Mouse (Mus musculus): Measurements from ENCODE around the gene Pemt. TPM values are rescaled to one million over a fixed set of nuclear protein-coding genes. Genes with fewer than 3 reads are reported as not detected.

Pemt gene
- polyA plus RNA-seq, 1 experiment = 5.8 TPM

DNA sequence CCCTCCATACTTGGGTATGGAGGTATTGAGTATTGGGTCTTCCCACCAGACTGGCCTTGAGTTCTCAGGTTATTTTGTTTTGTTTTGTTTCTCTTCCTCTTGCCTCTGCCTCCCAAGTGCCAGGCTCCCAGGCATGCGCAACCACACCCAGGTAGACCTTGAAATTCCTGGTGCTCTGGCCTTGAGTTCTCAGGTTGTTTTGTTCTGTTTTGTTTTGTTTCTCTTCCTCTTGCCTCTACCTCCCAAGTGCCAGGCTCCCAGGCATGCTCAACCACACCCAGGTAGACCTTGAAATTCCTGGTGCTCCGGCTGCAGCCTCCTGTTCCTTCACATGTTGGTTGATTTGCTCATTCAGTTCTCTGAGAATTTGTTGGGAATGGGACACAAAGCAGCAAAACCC lies 13.7 kb upstream of the Pemt start:
- Histone ChIP-seq H3K4me1 (ENCODE audit: control insufficient read depth, insufficient read depth, low read length) (no peaks in the 10 kb centered on the region), H3K4me3 (ENCODE audit: insufficient read depth, low read length) (no peak overlapping the region), H3K27ac (ENCODE audit: insufficient read depth, low read length) (no peak overlapping the region)
- TF ChIP-seq CTCF (IDR thresholded peaks at IDR 0.05; ENCODE audit: borderline replicate concordance, insufficient read depth, low read length) (no peak), POLR2A (IDR thresholded peaks at IDR 0.05; ENCODE audit: low read depth, low read length) (no peak)

GRCm38 (mm10) chr11:60058441-60058840 lies 12.2 kb upstream of the Pemt start:
- Histone ChIP-seq H3K27ac (ENCODE audit: insufficient read depth, low read length) (no peak overlapping the region), H3K4me3 (ENCODE audit: insufficient read depth, low read length) (no peak overlapping the region), H3K4me1 (ENCODE audit: control insufficient read depth, insufficient read depth, low read length) (no peaks in the 10 kb centered on the region)
- TF ChIP-seq POLR2A (IDR thresholded peaks at IDR 0.05; ENCODE audit: low read depth, low read length) (no peak), CTCF (IDR thresholded peaks at IDR 0.05; ENCODE audit: borderline replicate concordance, insufficient read depth, low read length) (no peak)

DNA sequence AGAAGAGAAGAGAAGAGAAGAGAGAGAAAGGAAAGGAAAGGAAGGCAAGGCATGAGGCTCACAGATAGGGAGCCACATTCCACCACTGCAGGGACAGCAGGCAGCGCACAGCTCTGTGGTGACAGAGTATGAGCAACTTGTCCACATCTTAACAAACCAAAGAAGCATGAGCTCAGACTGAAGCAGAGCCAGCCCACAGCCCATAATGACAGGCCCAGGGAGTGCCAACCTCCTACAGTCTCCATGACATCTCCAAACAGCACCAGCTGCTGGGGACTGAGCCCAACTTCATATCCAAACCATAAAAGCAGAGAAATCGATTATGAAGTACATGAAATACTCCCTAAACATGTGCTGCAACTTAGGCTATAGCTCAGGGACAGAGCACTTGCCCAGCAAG lies 11.7 kb upstream of the Pemt start:
- Histone ChIP-seq H3K4me3 (ENCODE audit: insufficient read depth, low read length) (no peak overlapping the region), H3K4me1 (ENCODE audit: control insufficient read depth, insufficient read depth, low read length) (no peaks in the 10 kb centered on the region), H3K27ac (ENCODE audit: insufficient read depth, low read length) (no peak overlapping the region)
- TF ChIP-seq CTCF (IDR thresholded peaks at IDR 0.05; ENCODE audit: borderline replicate concordance, insufficient read depth, low read length) (no peak), POLR2A (IDR thresholded peaks at IDR 0.05; ENCODE audit: low read depth, low read length) (no peak)

DNA sequence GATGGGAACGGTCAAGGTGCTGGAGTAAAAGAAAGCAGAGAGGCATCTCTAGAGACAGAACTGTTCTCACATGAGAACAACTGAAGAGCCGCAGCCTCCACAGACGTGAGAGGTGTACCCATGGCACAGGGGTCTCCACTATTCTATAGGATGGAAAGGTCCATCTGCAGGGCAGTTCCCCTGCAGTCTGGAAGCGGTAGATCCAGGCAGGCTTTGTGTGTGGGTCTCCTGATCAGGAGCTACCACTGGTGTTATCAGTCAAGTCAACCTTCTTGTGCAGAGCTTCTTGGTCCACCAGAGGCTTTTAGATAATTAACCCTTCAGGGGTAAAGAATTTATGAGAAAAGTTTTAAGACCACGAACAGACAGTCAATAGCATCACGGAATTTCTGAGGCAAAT lies 10.2 kb upstream of the Pemt start:
- Histone ChIP-seq H3K27ac (ENCODE audit: insufficient read depth, low read length) (no peak overlapping the region), H3K4me3 (ENCODE audit: insufficient read depth, low read length) (no peak overlapping the region), H3K4me1 (ENCODE audit: control insufficient read depth, insufficient read depth, low read length) (no peaks in the 10 kb centered on the region)
- TF ChIP-seq CTCF (IDR thresholded peaks at IDR 0.05; ENCODE audit: borderline replicate concordance, insufficient read depth, low read length) (no peak), POLR2A (IDR thresholded peaks at IDR 0.05; ENCODE audit: low read depth, low read length) (no peak)

GRCm38 (mm10) chr11:60048841-60049240 lies 2.6 kb upstream of the Pemt start:
- no peaks in the 10 kb centered on the region for H3K4me1 ChIP-seq (ENCODE audit: control insufficient read depth, insufficient read depth, low read length)
- H3K4me3 ChIP-seq (ENCODE audit: insufficient read depth, low read length) = no peak overlapping the region
- H3K27ac ChIP-seq (ENCODE audit: insufficient read depth, low read length) = no peak overlapping the region
- no peak for TF ChIP-seq CTCF (IDR thresholded peaks at IDR 0.05; ENCODE audit: borderline replicate concordance, insufficient read depth, low read length)
- TF ChIP-seq POLR2A (IDR thresholded peaks at IDR 0.05; ENCODE audit: low read depth, low read length) = no peak

GRCm38 (mm10) chr11:60045676-60046057 lies 622 bp downstream of the Pemt start:
- no peaks in the 10 kb centered on the region for H3K4me1 ChIP-seq (ENCODE audit: control insufficient read depth, insufficient read depth, low read length)
- H3K4me3 ChIP-seq (ENCODE audit: insufficient read depth, low read length) = peak overlapping the region; percentile 51
- no peak overlapping the region for H3K27ac ChIP-seq (ENCODE audit: insufficient read depth, low read length)
- TF ChIP-seq CTCF (IDR thresholded peaks at IDR 0.05; ENCODE audit: borderline replicate concordance, insufficient read depth, low read length) = no peak
- no peak for TF ChIP-seq POLR2A (IDR thresholded peaks at IDR 0.05; ENCODE audit: low read depth, low read length)

DNA sequence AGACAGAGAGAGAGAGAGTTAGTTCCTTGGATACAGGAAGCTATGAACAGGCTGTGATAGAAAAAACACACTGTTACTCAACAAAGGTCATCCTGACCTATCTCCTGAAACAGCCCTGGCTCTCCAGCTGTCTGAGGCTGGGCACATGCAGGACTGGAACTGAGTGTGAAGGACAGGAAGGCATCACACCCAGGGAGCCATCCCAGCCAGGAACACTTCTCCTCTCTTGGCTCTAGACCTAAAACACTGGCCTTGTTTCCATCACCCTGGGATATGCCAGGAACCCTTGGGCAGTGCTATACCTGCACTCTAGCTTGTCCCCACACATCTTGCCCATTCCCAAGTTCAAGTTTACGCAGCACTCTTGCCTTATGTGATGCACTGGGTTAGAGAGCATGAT lies 1.5 kb downstream of the Pemt start:
- H3K4me3 ChIP-seq (ENCODE audit: insufficient read depth, low read length) = no peak overlapping the region
- no peak overlapping the region for H3K27ac ChIP-seq (ENCODE audit: insufficient read depth, low read length)
- no peaks in the 10 kb centered on the region for H3K4me1 ChIP-seq (ENCODE audit: control insufficient read depth, insufficient read depth, low read length)
- TF ChIP-seq CTCF (IDR thresholded peaks at IDR 0.05; ENCODE audit: borderline replicate concordance, insufficient read depth, low read length) (no peak), POLR2A (IDR thresholded peaks at IDR 0.05; ENCODE audit: low read depth, low read length) (no peak)

GRCm38 (mm10) chr11:60042277-60042676 lies 4.0 kb downstream of the Pemt start:
- TF ChIP-seq CTCF (IDR thresholded peaks at IDR 0.05; ENCODE audit: borderline replicate concordance, insufficient read depth, low read length) (no peak), POLR2A (IDR thresholded peaks at IDR 0.05; ENCODE audit: low read depth, low read length) (no peak)
- no peak overlapping the region for H3K27ac ChIP-seq (ENCODE audit: insufficient read depth, low read length)
- no peak overlapping the region for H3K4me3 ChIP-seq (ENCODE audit: insufficient read depth, low read length)
- no peaks in the 10 kb centered on the region for H3K4me1 ChIP-seq (ENCODE audit: control insufficient read depth, insufficient read depth, low read length)

DNA sequence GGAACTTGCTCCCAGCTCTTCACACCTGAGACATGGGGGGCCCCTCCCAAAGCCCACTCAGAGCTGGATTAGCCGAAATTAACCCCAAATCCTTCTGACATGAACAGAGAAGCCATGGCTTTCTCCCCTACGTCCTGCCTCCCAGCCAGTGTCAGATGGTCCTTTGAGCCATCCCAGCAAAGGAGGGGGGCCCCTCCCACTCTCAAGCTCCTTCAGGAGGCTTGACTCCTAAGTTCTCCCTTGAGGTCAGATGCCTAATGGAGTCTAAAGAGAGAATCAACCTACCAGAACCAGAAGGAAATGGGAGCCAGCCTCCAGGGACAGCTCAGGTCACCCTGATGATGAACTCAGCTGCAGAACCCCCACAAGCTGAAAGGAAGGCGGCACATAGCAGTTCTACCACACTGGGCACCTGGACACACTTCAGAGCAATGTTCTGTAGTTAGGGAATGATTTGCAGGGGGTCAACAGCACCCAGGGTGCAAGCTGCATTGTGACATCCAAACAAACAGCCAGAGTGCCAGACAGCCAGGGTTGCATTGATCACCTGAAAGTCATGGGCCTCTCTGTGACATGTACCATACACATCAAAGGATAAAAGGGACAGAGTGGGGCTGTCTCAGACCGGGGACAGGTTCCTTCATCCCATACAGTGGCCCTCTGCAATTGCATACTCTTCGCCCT lies 9.6 kb downstream of the Pemt start:
- no peak overlapping the region for H3K4me3 ChIP-seq (ENCODE audit: insufficient read depth, low read length)

GRCm38 (mm10) chr11:60034911-60035400 lies 11.3 kb downstream of the Pemt start:
- TF ChIP-seq CTCF (IDR thresholded peaks at IDR 0.05; ENCODE audit: borderline replicate concordance, insufficient read depth, low read length) = no peak
- no peak for TF ChIP-seq POLR2A (IDR thresholded peaks at IDR 0.05; ENCODE audit: low read depth, low read length)
- no peak overlapping the region for H3K27ac ChIP-seq (ENCODE audit: insufficient read depth, low read length)
- H3K4me1 ChIP-seq (ENCODE audit: control insufficient read depth, insufficient read depth, low read length) = no peaks in the 10 kb centered on the region
- H3K4me3 ChIP-seq (ENCODE audit: insufficient read depth, low read length) = no peak overlapping the region

More for the DNA sequence above, 9.6 kb downstream of the Pemt start:
- TF ChIP-seq CTCF (IDR thresholded peaks at IDR 0.05; ENCODE audit: borderline replicate concordance, insufficient read depth, low read length) = no peak
- no peak for TF ChIP-seq POLR2A (IDR thresholded peaks at IDR 0.05; ENCODE audit: low read depth, low read length)
- H3K27ac ChIP-seq (ENCODE audit: insufficient read depth, low read length) = no peak overlapping the region
- H3K4me1 ChIP-seq (ENCODE audit: control insufficient read depth, insufficient read depth, low read length) = no peaks in the 10 kb centered on the region
